Mouse (Mus musculus) hindbrain, postnatal 0 days (tissue): ENCODE results near the gene Stac2. TPM values are rescaled to one million over a fixed set of nuclear protein-coding genes. Genes with fewer than 3 reads are reported as not detected.

Experiments used
- ATAC-seq: fragments of 200-750 bp; cut with Nextera tagmentation; 2 replicates; pipeline ENCODE4 v1.8.0; 2017; ENCODE audit warnings: mild to moderate bottlenecking, moderate TSS enrichment, moderate library complexity
- DNase-seq: peaks from one replicate; pipeline ENCODE4 v3.0.0-alpha.2; 2015; ENCODE audit warnings: low spot score
- H3K27ac ChIP-seq: fragments of 300-500 bp; sonication (generic); 2 replicates; pipeline ENCODE4 v1.5.1; 2014; ENCODE audit warnings: mild to moderate bottlenecking
- H3K27me3 ChIP-seq: fragments of 300-500 bp; sonication (generic); 2 replicates; pipeline ENCODE4 v1.6.1; 2014; ENCODE audit warnings: low read length, mixed read lengths; ENCODE audit not compliant: insufficient read depth
- H3K36me3 ChIP-seq: fragments of 300-500 bp; sonication (generic); 2 replicates; pipeline ENCODE4 v1.6.1; 2014; ENCODE audit warnings: low read length, mixed read lengths; ENCODE audit not compliant: insufficient read depth
- H3K4me1 ChIP-seq: fragments of 300-500 bp; sonication (generic); 2 replicates; pipeline ENCODE4 v1.6.1; 2014; ENCODE audit warnings: antibody characterized with exemption, low read length, mixed read lengths; ENCODE audit not compliant: insufficient read depth
- H3K4me2 ChIP-seq: fragments of 300-500 bp; sonication (generic); 2 replicates; pipeline ENCODE4 v1.6.1; 2014; ENCODE audit warnings: low read depth, mild to moderate bottlenecking, low read length, moderate library complexity, mixed read lengths
- H3K4me3 ChIP-seq: fragments of 300-500 bp; sonication (generic); 2 replicates; pipeline ENCODE4 v1.5.1; 2014; ENCODE audit warnings: low read length
- H3K9ac ChIP-seq: fragments of 300-500 bp; sonication (generic); replicated peaks from 2 replicates; pipeline ENCODE4 v1.6.1; 2014; ENCODE audit warnings: mild to moderate bottlenecking, low read length, moderate library complexity, mixed read lengths
- H3K9me3 ChIP-seq: fragments of 300-500 bp; sonication (generic); 2 replicates; pipeline ENCODE4 v1.6.1; 2016; ENCODE audit warnings: low read length, mixed read lengths
- CTCF ChIP-seq: IDR thresholded peaks from 2 replicates; pipeline ENCODE4 v1.5.1; 2016; ENCODE audit warnings: antibody characterized with exemption, control low read depth, low read depth
- WGBS: fragments of 180-500 bp; shearing (Covaris S2); extraction: QIAGEN DNeasy Blood & Tissue Kit; methylation state at CpG from one replicate; pipeline ENCODE4 v1.1.7; 2014; 5-methylcytosine and 5-hydroxymethylcytosine counted together
- polyA plus RNA-seq: library from polyadenylated mRNA; unstranded; fragments of >200 nt; fragmentation: Nextera tagmentation; extraction: Ambion mirVana; gene quantifications from 2 replicates; pipeline ENCODE4 v1.2.1, GENCODE M21; 2015
- total RNA-seq: library from RNA; depleted of rRNA; stranded (reverse); fragments of >200 nt; gene quantifications from 2 replicates; pipeline ENCODE4 v1.2.3, GENCODE M21; 2014

Gene Stac2
- total and polyA plus RNA-seq, 2 experiments from 2014 or later, result 6.1 to 6.9 TPM

GRCm38 (mm10) chr11:98051611-98052128, 1.6 kb downstream of the Stac2 start:
- H3K27me3 ChIP-seq, result peaks cover 12% of the 10 kb centered on the region; the same call in 1 of the 2 replicates

GRCm38 (mm10) chr11:98050940-98051339, 2.3 kb downstream of the Stac2 start:
- 17% methylated on average over 1 of the region's 2 CpGs for WGBS
- TF ChIP-seq CTCF, result no peak
- H3K9ac ChIP-seq, result no peak overlapping the region
- H3K27ac ChIP-seq, result no peak overlapping the region
- H3K4me1 ChIP-seq, result peaks cover 6% of the 10 kb centered on the region; the same call in 1 of the 2 replicates
- ATAC-seq (no peak), DNase-seq (no peak)
- H3K36me3 ChIP-seq, result no peaks in the 10 kb centered on the region
- H3K4me2 ChIP-seq, result no peak overlapping the region
- no peak overlapping the region for H3K4me3 ChIP-seq
- peaks cover 12% of the 10 kb centered on the region; the same call in 1 of the 2 replicates for H3K27me3 ChIP-seq
- no peaks in the 10 kb centered on the region for H3K9me3 ChIP-seq

More at GRCm38 (mm10) chr11:98051611-98052128, 1.6 kb downstream of the Stac2 start:
- Histone ChIP-seq H3K4me2 (peak overlapping the region; percentile 68), H3K4me3 (peak overlapping the region; percentile 42), H3K36me3 (no peaks in the 10 kb centered on the region), H3K4me1 (peaks cover 6% of the 10 kb centered on the region; the same call in 1 of the 2 replicates), H3K27ac (no peak overlapping the region), H3K9ac (peak overlapping the region; percentile 49), H3K9me3 (no peaks in the 10 kb centered on the region)
- DNase-seq (no peak), ATAC-seq (no peak)
- TF ChIP-seq CTCF, result no peak
- 7% methylated on average over 12 of the region's 12 CpGs for WGBS

GRCm38 (mm10) chr11:98050520-98050815, 2.8 kb downstream of the Stac2 start:
- 17% methylated on average over 2 of the region's 2 CpGs for WGBS
- Histone ChIP-seq H3K27me3 (peaks cover 12% of the 10 kb centered on the region; the same call in 1 of the 2 replicates), H3K4me3 (no peak overlapping the region), H3K36me3 (no peaks in the 10 kb centered on the region), H3K4me2 (no peak overlapping the region), H3K27ac (no peak overlapping the region), H3K9me3 (no peaks in the 10 kb centered on the region), H3K9ac (no peak overlapping the region), H3K4me1 (peaks cover 6% of the 10 kb centered on the region; the same call in 1 of the 2 replicates)
- no peak for TF ChIP-seq CTCF
- DNase-seq (no peak), ATAC-seq (no peak)

DNA sequence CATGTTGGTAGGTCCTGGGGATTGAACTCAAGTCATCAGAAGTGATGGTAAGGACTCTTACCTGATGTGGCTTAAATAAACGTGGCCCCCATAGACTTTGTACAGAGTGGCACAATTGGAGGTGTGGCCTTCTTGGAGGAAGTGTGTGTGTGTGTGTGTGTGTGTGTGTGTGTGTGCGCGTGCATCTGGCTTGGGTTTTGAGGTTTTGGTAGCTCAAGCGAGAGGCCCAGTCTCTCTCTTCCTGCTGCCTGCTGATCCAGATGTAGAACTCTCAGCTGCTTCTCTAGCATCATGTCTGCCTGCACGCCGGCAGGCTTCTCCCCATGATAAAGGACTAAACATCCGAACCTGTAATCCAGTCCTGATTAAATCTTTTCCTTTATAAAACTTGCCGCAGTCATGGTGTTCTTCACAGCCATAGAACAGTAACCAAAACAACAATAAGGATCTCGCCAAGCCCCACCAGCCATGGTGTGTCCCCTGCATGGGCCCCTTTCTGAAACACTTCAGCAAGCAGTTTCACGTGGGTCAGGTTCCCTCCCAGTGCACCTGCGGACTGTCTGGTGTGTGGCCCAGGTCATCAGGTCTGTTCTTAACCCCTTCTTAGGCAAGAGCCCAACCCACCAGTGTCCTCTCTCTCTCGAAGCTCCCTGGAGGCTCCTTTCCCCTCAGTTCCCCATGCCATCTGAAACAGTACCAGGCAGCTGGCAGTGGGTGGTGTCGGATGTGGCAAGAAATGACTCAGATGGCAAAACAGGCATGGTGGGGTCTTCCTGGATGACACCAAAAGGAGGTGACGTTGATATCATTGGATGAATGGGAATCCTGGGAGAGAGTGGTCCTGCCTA, 3.4 kb downstream of the Stac2 start:
- Histone ChIP-seq H3K9me3 (no peaks in the 10 kb centered on the region), H3K27me3 (peaks cover 12% of the 10 kb centered on the region; the same call in 1 of the 2 replicates), H3K4me3 (no peak overlapping the region), H3K4me2 (no peak overlapping the region), H3K27ac (no peak overlapping the region), H3K36me3 (no peaks in the 10 kb centered on the region), H3K4me1 (peaks cover 6% of the 10 kb centered on the region; the same call in 1 of the 2 replicates), H3K9ac (no peak overlapping the region)
- WGBS, result 77% methylated on average over 14 of the region's 14 CpGs
- ATAC-seq (no peak), DNase-seq (no peak)
- TF ChIP-seq CTCF, result no peak

DNA sequence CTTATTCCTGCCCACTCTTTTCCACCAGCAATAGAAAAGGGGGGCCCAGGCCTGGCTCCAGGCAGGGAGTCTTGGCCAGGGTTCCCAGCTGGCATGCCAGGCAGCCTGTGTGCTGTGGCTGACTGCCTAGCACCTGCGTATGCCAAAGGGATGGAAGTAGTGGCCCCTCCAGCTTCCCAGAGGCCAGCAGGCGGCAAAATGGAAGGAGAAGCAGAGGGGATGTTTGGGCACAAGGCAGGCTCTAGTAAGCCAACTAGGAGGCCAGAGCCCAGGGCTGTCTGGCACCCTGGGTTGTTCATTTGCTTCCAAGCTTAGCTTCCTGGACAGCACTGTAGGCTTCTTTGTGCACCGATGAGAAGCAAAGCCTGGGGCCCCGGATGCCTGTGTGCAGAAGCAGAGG, 5.5 kb downstream of the Stac2 start:
- Histone ChIP-seq H3K4me1 (peaks cover 6% of the 10 kb centered on the region; the same call in 1 of the 2 replicates), H3K27ac (no peak overlapping the region), H3K4me3 (no peak overlapping the region), H3K9ac (no peak overlapping the region), H3K36me3 (no peaks in the 10 kb centered on the region), H3K27me3 (peaks cover 9% of the 10 kb centered on the region; the same call in 1 of the 2 replicates), H3K9me3 (no peaks in the 10 kb centered on the region), H3K4me2 (no peak overlapping the region)
- DNase-seq (peak; percentile 74), ATAC-seq (peak; percentile 75; the same call in 1 of the 2 replicates)
- TF ChIP-seq CTCF, result no peak
- 71% methylated on average over 4 of the region's 4 CpGs for WGBS

GRCm38 (mm10) chr11:98046466-98046865, 6.8 kb downstream of the Stac2 start:
- peak; percentile 14; the same call in 1 of the 2 replicates for TF ChIP-seq CTCF
- Histone ChIP-seq H3K27ac (no peak overlapping the region), H3K27me3 (peaks cover 3% of the 10 kb centered on the region; the same call in 1 of the 2 replicates), H3K4me2 (no peak overlapping the region), H3K4me3 (no peak overlapping the region), H3K9ac (no peak overlapping the region), H3K36me3 (no peaks in the 10 kb centered on the region), H3K9me3 (no peaks in the 10 kb centered on the region), H3K4me1 (no peaks in the 10 kb centered on the region)
- WGBS, result 47% methylated on average over 1 of the region's 1 CpGs
- no peak for ATAC-seq
- no peak for DNase-seq
